Mouse (Mus musculus): ENCODE results near the gene Xpo6. TPM values are rescaled to one million over a fixed set of nuclear protein-coding genes. Genes with fewer than 3 reads are reported as not detected.

The Xpo6 gene
- polyA plus RNA-seq, 1 experiment from 2014 or later, result 20.8 TPM

DNA sequence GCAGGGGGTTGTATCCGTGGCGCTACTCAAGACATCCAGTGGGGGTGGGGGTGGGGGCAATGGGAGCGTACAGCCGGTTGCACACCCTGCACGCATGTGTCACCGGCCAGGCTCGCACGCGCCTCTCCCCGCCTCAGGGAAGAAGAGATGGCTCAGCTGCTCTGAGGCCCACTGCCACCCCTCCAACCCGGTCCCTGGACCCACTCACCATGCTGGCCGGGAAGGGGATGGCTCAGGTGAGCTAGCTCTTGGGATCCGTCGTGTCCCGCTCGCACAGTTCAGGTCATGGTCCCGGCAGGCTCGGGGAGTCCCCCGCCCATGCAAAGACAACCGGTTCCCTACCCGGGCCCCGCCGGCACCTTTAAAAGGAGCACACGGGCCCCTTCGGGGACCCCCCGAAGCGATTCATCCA is 604 bp downstream of the Xpo6 start:
- ATAC-seq (peak; percentile 57), DNase-seq (ENCODE audit: low spot score) (peak; percentile 68)
- Histone ChIP-seq H3K9ac (replicated peaks; ENCODE audit: low read depth) (peak overlapping the region; percentile 96), H3K4me2 (replicated peaks; ENCODE audit: low read depth, low read length) (peak overlapping the region; percentile 89), H3K27ac (ENCODE audit: low read length) (peak overlapping the region; percentile 87), H3K9me3 (ENCODE audit: low read length) (no peaks in the 10 kb centered on the region), H3K4me3 (ENCODE audit: low read depth, low read length) (peak overlapping the region; percentile 88), H3K36me3 (ENCODE audit: insufficient read depth, low read length) (no peaks in the 10 kb centered on the region), H3K27me3 (replicated peaks; ENCODE audit: insufficient read depth, low read length) (no peaks in the 10 kb centered on the region), H3K4me1 (ENCODE audit: insufficient read depth, low read depth, low read length) (peaks cover 4% of the 10 kb centered on the region; the same call in 1 of the 2 replicates)
- WGBS, result under 1% methylated on average over 27 of the region's 27 CpGs
- no peak for TF ChIP-seq EP300 (IDR thresholded peaks at IDR 0.05)
- TF ChIP-seq CTCF (IDR thresholded peaks at IDR 0.05), result no peak

DNA sequence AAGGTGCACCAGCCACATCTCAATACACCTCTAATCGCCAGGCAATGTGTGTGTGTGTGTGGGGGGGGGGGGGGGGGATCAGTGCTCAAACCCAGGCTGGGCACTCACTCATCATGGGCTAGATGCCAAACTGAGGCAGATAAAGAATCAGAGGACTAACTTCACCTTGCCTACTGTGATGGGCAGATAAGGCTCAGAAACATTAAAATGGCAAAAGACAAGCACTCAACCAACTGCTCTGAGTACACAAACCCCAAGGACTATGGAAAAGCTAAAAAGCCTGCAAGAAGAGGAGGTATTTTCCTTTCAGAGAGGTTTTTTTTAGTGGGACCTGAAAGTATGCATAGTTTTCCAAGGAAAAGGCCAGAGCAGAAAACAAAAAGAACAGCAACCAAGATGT is 1.4 kb downstream of the Xpo6 start:
- DNase-seq (ENCODE audit: low spot score), result no peak
- no peaks in the 10 kb centered on the region for H3K9me3 ChIP-seq (ENCODE audit: low read length)
- ATAC-seq, result no peak
- peak overlapping the region; percentile 89 for H3K4me2 ChIP-seq (replicated peaks; ENCODE audit: low read depth, low read length)
- 0% methylated on average over 1 of the region's 1 CpGs for WGBS
- TF ChIP-seq EP300 (IDR thresholded peaks at IDR 0.05) (no peak), CTCF (IDR thresholded peaks at IDR 0.05) (no peak)
- no peak overlapping the region; the same call in 1 of the 2 replicates for H3K9ac ChIP-seq (replicated peaks; ENCODE audit: low read depth)
- H3K36me3 ChIP-seq (ENCODE audit: insufficient read depth, low read length), result no peaks in the 10 kb centered on the region
- H3K4me3 ChIP-seq (ENCODE audit: low read depth, low read length), result peak overlapping the region; percentile 88
- H3K4me1 ChIP-seq (ENCODE audit: insufficient read depth, low read depth, low read length), result peaks cover 4% of the 10 kb centered on the region; the same call in 1 of the 2 replicates
- no peak overlapping the region for H3K27ac ChIP-seq (ENCODE audit: low read length)
- no peaks in the 10 kb centered on the region for H3K27me3 ChIP-seq (replicated peaks; ENCODE audit: insufficient read depth, low read length)

DNA sequence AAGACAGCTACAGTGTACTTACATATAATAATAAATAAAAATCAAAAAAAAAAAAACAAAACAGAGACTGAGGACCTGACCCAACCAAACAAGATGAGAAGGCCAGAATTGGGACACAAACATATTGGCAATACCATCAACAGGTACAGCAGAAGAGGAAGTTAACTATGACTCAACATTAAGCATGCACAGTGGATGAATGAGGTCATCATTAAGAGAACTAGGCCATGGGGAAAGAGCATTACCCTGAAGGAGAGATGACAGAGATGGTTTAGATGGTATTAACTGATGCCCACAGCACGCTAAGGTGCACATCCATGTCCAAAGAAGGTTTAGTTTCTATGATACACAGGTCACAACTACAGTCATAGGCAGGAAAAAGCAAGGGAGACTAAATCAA is 6.1 kb downstream of the Xpo6 start:
- DNase-seq (ENCODE audit: low spot score) (peak; percentile 36), ATAC-seq (no peak)
- 92% methylated on average over 1 of the region's 1 CpGs for WGBS
- Histone ChIP-seq H3K4me3 (ENCODE audit: low read depth, low read length) (no peak overlapping the region), H3K9ac (replicated peaks; ENCODE audit: low read depth) (no peak overlapping the region), H3K9me3 (ENCODE audit: low read length) (no peaks in the 10 kb centered on the region), H3K27ac (ENCODE audit: low read length) (no peak overlapping the region), H3K27me3 (replicated peaks; ENCODE audit: insufficient read depth, low read length) (no peaks in the 10 kb centered on the region), H3K36me3 (ENCODE audit: insufficient read depth, low read length) (no peaks in the 10 kb centered on the region), H3K4me2 (replicated peaks; ENCODE audit: low read depth, low read length) (no peak overlapping the region), H3K4me1 (ENCODE audit: insufficient read depth, low read depth, low read length) (peaks cover 4% of the 10 kb centered on the region; the same call in 1 of the 2 replicates)
- TF ChIP-seq EP300 (IDR thresholded peaks at IDR 0.05), result no peak
- no peak for TF ChIP-seq CTCF (IDR thresholded peaks at IDR 0.05)

DNA sequence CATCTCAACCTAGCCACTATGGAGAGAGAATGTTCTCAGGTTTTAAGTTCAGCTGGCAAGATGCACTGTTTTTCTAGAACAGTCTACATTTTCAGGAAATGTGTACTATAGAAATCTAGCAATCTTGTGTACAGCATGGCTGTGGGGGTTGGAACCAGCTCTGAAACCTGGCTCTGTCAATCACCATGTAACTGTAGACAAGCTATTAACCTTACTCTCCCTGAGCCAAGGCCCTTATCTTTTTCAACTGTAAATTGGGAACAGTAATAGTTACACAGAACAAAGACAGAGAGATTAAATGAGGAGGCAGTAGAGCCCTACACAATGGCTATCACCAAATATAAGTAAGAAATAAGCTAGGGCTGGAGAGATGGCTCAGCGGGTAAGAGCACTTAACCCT is 8.8 kb downstream of the Xpo6 start:
- DNase-seq (ENCODE audit: low spot score) (no peak), ATAC-seq (no peak)
- TF ChIP-seq CTCF (IDR thresholded peaks at IDR 0.05) (no peak), EP300 (IDR thresholded peaks at IDR 0.05) (no peak)
- no peaks in the 10 kb centered on the region for H3K27me3 ChIP-seq (replicated peaks; ENCODE audit: insufficient read depth, low read length)
- no peak overlapping the region for H3K9ac ChIP-seq (replicated peaks; ENCODE audit: low read depth)
- 87% methylated on average over 1 of the region's 1 CpGs for WGBS
- H3K27ac ChIP-seq (ENCODE audit: low read length), result no peak overlapping the region
- no peaks in the 10 kb centered on the region for H3K9me3 ChIP-seq (ENCODE audit: low read length)
- H3K4me3 ChIP-seq (ENCODE audit: low read depth, low read length), result no peak overlapping the region
- no peaks in the 10 kb centered on the region for H3K4me1 ChIP-seq (ENCODE audit: insufficient read depth, low read depth, low read length)
- no peak overlapping the region for H3K4me2 ChIP-seq (replicated peaks; ENCODE audit: low read depth, low read length)
- H3K36me3 ChIP-seq (ENCODE audit: insufficient read depth, low read length), result no peaks in the 10 kb centered on the region

DNA sequence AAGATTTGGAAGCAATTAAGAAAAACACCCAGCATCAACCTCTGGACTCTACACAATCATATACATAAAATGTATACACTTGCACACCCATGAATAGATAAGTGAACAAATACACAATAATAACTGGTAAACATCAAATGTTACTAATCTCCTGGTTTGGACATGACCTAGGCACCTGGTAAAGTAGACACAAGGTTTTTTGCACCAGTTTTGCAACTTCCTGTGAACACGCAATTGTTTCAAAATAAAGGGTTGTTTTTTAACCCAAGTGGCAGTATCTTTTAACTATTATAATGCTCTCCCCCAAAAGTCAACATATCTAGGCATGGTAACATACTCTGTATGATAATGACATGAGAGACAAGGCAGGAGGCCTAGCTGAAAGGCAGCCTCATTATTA is 10.8 kb downstream of the Xpo6 start:
- WGBS, result 69% methylated on average over 1 of the region's 1 CpGs

DNA sequence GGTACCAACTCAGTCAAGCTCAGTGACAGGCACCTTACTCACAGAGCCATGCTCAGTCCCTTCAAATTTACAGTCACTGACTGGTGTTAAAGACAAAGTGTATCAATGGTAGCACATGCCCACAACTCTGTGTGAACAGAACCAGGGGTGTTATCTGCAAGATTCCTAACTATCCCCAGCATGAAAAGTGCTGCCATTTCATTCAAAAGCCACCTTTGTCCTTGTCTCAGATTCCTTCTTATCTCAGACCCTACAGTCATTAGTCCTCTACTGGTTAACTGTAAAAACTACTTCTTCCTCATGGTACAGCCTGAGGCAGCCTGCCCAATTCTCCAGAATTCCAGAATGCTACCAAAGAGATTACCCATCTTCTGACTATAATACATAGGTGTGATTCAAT is 14.3 kb downstream of the Xpo6 start:
- Histone ChIP-seq H3K4me1 (ENCODE audit: insufficient read depth, low read depth, low read length) (peaks cover 1% of the 10 kb centered on the region; the same call in 1 of the 2 replicates), H3K27me3 (replicated peaks; ENCODE audit: insufficient read depth, low read length) (no peaks in the 10 kb centered on the region), H3K9ac (replicated peaks; ENCODE audit: low read depth) (no peak overlapping the region), H3K36me3 (ENCODE audit: insufficient read depth, low read length) (no peaks in the 10 kb centered on the region), H3K27ac (ENCODE audit: low read length) (no peak overlapping the region), H3K4me3 (ENCODE audit: low read depth, low read length) (no peak overlapping the region), H3K4me2 (replicated peaks; ENCODE audit: low read depth, low read length) (no peak overlapping the region), H3K9me3 (ENCODE audit: low read length) (no peaks in the 10 kb centered on the region)
- no peak for TF ChIP-seq CTCF (IDR thresholded peaks at IDR 0.05)
- no peak for TF ChIP-seq EP300 (IDR thresholded peaks at IDR 0.05)
- ATAC-seq (no peak), DNase-seq (ENCODE audit: low spot score) (no peak)

More for the DNA sequence above, 10.8 kb downstream of the Xpo6 start:
- Histone ChIP-seq H3K9me3 (ENCODE audit: low read length) (no peaks in the 10 kb centered on the region), H3K36me3 (ENCODE audit: insufficient read depth, low read length) (no peaks in the 10 kb centered on the region), H3K4me2 (replicated peaks; ENCODE audit: low read depth, low read length) (no peak overlapping the region), H3K4me1 (ENCODE audit: insufficient read depth, low read depth, low read length) (no peaks in the 10 kb centered on the region), H3K4me3 (ENCODE audit: low read depth, low read length) (no peak overlapping the region), H3K27ac (ENCODE audit: low read length) (no peak overlapping the region), H3K27me3 (replicated peaks; ENCODE audit: insufficient read depth, low read length) (no peaks in the 10 kb centered on the region), H3K9ac (replicated peaks; ENCODE audit: low read depth) (no peak overlapping the region)
- no peak for DNase-seq (ENCODE audit: low spot score)
- ATAC-seq, result no peak
- TF ChIP-seq CTCF (IDR thresholded peaks at IDR 0.05) (no peak), EP300 (IDR thresholded peaks at IDR 0.05) (no peak)

DNA sequence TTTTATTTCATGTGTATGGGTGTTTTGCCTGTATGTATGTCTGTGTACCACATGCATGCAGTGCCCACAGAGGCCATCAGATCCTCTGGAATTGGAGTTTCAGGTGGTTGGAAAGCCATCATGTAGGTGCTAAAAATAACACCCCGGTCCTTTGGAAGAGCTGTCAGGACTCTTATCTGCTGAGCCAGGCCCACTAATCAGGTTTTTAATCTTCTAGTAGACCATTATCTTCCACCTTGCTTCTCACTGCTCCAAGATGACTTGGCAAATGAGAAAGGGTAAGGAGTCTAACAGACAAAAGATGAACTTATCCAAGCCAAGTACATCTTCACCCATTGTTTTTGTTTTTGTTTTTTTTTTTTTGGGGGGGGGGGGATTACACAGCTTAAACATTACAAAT is 16.7 kb downstream of the Xpo6 start:
- TF ChIP-seq EP300 (IDR thresholded peaks at IDR 0.05) (no peak), CTCF (IDR thresholded peaks at IDR 0.05) (no peak)
- no peak overlapping the region for H3K4me3 ChIP-seq (ENCODE audit: low read depth, low read length)
- no peak overlapping the region for H3K9ac ChIP-seq (replicated peaks; ENCODE audit: low read depth)
- WGBS, result 36% methylated on average over 1 of the region's 1 CpGs
- no peaks in the 10 kb centered on the region for H3K9me3 ChIP-seq (ENCODE audit: low read length)
- no peaks in the 10 kb centered on the region for H3K27me3 ChIP-seq (replicated peaks; ENCODE audit: insufficient read depth, low read length)
- no peak overlapping the region for H3K4me2 ChIP-seq (replicated peaks; ENCODE audit: low read depth, low read length)
- no peaks in the 10 kb centered on the region for H3K36me3 ChIP-seq (ENCODE audit: insufficient read depth, low read length)
- ATAC-seq (no peak), DNase-seq (ENCODE audit: low spot score) (no peak)
- H3K27ac ChIP-seq (ENCODE audit: low read length), result no peak overlapping the region
- peaks cover 2% of the 10 kb centered on the region; the same call in 1 of the 2 replicates for H3K4me1 ChIP-seq (ENCODE audit: insufficient read depth, low read depth, low read length)

Measured in lung, postnatal 0 days (tissue).